Mouse (Mus musculus): ENCODE measurements around the gene Islr2. TPM values are rescaled to one million over a fixed set of nuclear protein-coding genes. Genes with fewer than 3 reads are reported as not detected.
"Not testable (repeated sequence)": the region's sequence is repeated elsewhere in the genome, so short reads cannot be mapped to it uniquely, and the experiment has no call there.

The Islr2 gene
- not detected in 2 replicates for polyA plus RNA-seq (2015; fragmentation: Nextera tagmentation; extraction: Ambion mirVana)

DNA sequence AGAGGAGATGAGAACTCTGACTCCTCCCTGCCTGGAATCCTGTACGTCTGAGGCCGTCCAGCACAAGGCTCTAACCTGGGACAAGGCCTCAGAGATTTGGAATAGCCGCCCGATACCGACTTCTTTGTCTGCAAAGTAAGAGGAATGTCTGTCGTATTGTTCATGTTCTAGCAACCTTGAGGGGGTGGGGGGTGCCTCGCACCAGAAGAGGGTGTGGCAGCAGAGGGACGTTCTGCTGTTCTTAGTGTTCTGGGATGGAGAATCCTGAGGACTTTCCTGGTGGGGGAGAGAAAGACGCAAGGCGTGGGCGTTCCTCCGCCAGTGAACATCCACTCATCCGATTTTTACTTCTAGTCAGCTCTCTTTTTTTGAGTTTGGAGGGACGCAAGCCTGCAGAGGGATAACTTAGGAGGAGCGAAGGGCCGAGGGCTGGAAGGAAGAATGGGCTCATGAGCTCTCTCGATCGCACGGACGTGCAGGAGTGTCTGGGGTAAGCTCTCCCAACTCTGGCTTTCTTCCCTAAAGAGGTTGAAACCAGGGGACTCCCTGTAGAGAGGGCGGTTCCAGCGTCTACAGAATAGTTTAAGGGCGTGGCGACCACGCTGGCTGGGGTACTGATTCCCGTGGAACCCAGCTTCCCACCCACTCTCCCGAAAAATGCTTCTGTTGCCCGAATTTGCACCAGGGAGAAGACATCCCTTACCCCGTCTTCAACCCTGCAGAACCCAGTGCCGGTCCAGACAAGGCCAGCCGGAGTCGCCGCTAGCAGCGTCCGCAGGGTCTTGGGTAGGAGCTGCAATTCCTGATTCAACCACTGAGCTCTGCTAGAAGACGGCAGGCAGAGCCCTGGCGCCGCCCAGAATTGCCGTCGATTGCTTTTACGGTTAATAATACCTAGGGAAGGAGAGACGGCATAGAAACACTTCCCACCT is at the start of gene Islr2, which contains the start of gene Islr:
Gene Islr2 (minus strand): TSS at position 804 of the 932 bp plus-strand sequence.
Gene Islr (minus strand): TSS at position 791 of the 932 bp plus-strand sequence.
- no peak within 1 kb of the TSS for H3K9ac ChIP-seq (replicated peaks)
- DNase-seq (peak; percentile 74), ATAC-seq (peak; percentile 79)
- H3K27me3 ChIP-seq (ENCODE audit: insufficient read depth, low read length) = peaks cover 63% of the 10 kb centered on the region
- H3K27ac ChIP-seq (ENCODE audit: low read depth) = no peak within 1 kb of the TSS
- no peaks in the 10 kb centered on the region for H3K36me3 ChIP-seq (replicated peaks; ENCODE audit: insufficient read depth, low read length)
- no peaks in the 10 kb centered on the region for H3K9me3 ChIP-seq (ENCODE audit: low read length)
- TF ChIP-seq CTCF (IDR thresholded peaks at IDR 0.05; ENCODE audit: low read depth) = peak; percentile 63
- TF ChIP-seq EP300 (IDR thresholded peaks at IDR 0.05; ENCODE audit: low read depth) = no peak
- 3% methylated on average over 42 of the region's 42 CpGs for WGBS (ENCODE audit: insufficient replicate concordance)
- H3K4me2 ChIP-seq (ENCODE audit: low read depth, low read length) = peak within 1 kb of the TSS; percentile 77
- no peaks in the 10 kb centered on the region; the same call in 1 of the 2 replicates for H3K4me1 ChIP-seq (ENCODE audit: insufficient read depth)
- peak within 1 kb of the TSS; percentile 52 for H3K4me3 ChIP-seq (ENCODE audit: low read depth, low read length)

DNA sequence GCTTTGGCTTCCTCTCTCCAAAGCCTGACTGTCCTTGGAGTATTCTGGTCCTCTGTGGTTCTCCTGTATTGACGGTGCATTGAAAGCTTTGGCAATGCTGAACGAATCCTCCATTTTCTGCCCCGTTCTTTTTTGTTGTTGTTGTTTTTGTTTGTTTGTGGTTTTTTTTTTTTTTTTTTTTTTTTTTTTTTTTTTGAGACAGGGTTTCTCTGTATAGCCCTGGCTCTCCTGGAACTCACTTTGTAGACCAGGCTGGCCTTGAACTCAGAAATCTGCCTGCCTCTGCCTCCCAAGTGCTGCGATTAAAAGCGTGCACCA is 49.6 kb upstream of the Islr2 start:
- not testable (repeated sequence) for H3K36me3 ChIP-seq (replicated peaks; ENCODE audit: insufficient read depth, low read length); DNase-seq; H3K9me3 ChIP-seq (ENCODE audit: low read length); ATAC-seq; H3K27me3 ChIP-seq (ENCODE audit: insufficient read depth, low read length)
- Histone ChIP-seq H3K4me1 (ENCODE audit: insufficient read depth) (peaks cover 21% of the 10 kb centered on the region), H3K4me3 (ENCODE audit: low read depth, low read length) (peak overlapping the region; percentile 66), H3K9ac (replicated peaks) (peak overlapping the region; percentile 70), H3K27ac (ENCODE audit: low read depth) (peak overlapping the region; percentile 72), H3K4me2 (ENCODE audit: low read depth, low read length) (peak overlapping the region; percentile 77)
- WGBS (ENCODE audit: insufficient replicate concordance) = 59% methylated on average over 5 of the region's 5 CpGs

DNA sequence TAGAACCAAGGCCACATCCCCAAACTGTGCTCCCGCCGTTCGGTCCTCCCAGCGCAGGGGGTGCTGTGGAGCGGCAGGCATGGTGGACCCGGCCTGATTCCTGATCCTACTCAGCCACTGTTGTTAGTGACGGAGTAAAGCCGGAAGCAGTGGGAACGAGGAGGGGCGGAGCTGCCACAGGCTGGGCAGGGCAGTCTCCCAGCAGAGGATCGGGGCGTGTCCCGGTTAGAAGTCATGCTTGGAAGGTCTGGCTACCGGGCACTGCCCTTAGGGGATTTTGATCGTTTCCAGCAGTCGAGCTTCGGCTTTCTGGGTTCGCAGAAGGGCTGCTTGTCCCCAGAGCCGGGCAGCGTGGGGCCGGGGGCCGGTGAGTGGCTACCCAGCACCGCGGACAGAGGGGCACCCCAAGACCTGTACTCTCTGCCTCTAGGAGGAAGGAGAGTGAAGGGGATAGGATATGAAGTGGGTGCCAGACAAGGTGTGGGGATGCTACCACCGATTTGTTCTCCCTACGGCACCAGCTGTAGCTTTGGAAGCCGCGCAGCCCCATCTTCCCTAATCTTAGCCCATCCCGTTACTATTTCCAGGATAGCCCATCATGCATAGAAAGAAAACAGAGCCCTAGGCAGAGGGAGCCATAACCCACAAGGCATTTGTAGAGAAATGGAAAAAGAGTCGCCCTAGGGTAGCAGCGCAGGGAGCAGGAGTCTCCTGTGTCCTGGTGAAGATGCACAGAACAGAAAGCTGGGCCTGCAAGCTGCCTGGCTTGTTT is 49.1 kb upstream of the Islr2 start, which contains the start of gene Stoml1:
Gene Stoml1 (plus strand): TSS at position 132 of the 772 bp plus-strand sequence.
- peaks cover 2% of the 10 kb centered on the region; the same call in 1 of the 2 replicates for H3K36me3 ChIP-seq (replicated peaks; ENCODE audit: insufficient read depth, low read length)
- TF ChIP-seq EP300 (IDR thresholded peaks at IDR 0.05; ENCODE audit: low read depth) = no peak
- TF ChIP-seq CTCF (IDR thresholded peaks at IDR 0.05; ENCODE audit: low read depth) = peak; percentile 98
- H3K27me3 ChIP-seq (ENCODE audit: insufficient read depth, low read length) = no peaks in the 10 kb centered on the region
- ATAC-seq (peak; percentile 97), DNase-seq (peak; percentile 96)
- peak within 1 kb of the TSS; percentile 72 for H3K27ac ChIP-seq (ENCODE audit: low read depth)
- WGBS (ENCODE audit: insufficient replicate concordance) = 1% methylated on average over 31 of the region's 31 CpGs
- H3K9me3 ChIP-seq (ENCODE audit: low read length) = no peaks in the 10 kb centered on the region
- H3K4me2 ChIP-seq (ENCODE audit: low read depth, low read length) = peak within 1 kb of the TSS; percentile 77
- peak within 1 kb of the TSS; percentile 66 for H3K4me3 ChIP-seq (ENCODE audit: low read depth, low read length)
- H3K4me1 ChIP-seq (ENCODE audit: insufficient read depth) = peaks cover 24% of the 10 kb centered on the region
- H3K9ac ChIP-seq (replicated peaks) = peak within 1 kb of the TSS; percentile 70

DNA sequence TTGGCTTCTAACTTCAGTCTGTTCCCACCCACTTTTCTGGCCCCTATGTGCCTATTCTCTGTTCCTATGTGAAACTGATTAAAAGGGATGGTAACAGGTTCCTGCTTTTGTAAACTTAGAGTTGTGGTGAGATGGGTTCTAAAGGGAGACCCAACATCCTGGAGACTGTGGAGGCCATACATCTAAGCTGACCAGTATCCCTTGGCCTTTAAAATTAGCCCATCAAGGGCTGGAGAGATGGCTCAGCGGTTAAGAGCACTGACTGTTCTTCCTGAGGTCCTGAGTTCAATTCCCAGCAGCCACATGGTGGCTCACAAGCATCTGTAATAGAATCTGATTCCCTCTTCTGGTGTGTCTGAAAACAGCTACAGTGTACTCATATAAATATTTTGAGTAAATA is 46.6 kb upstream of the Islr2 start:
- ATAC-seq; DNase-seq; H3K4me3 ChIP-seq (ENCODE audit: low read depth, low read length); H3K36me3 ChIP-seq (replicated peaks; ENCODE audit: insufficient read depth, low read length); H3K9me3 ChIP-seq (ENCODE audit: low read length); H3K27me3 ChIP-seq (ENCODE audit: insufficient read depth, low read length); H3K4me2 ChIP-seq (ENCODE audit: low read depth, low read length); H3K9ac ChIP-seq (replicated peaks): not testable (repeated sequence)
- Histone ChIP-seq H3K4me1 (ENCODE audit: insufficient read depth) (peaks cover 24% of the 10 kb centered on the region), H3K27ac (ENCODE audit: low read depth) (peak overlapping the region; percentile 20; the same call in 1 of the 2 replicates)
- 97% methylated on average over 1 of the region's 1 CpGs for WGBS (ENCODE audit: insufficient replicate concordance)

DNA sequence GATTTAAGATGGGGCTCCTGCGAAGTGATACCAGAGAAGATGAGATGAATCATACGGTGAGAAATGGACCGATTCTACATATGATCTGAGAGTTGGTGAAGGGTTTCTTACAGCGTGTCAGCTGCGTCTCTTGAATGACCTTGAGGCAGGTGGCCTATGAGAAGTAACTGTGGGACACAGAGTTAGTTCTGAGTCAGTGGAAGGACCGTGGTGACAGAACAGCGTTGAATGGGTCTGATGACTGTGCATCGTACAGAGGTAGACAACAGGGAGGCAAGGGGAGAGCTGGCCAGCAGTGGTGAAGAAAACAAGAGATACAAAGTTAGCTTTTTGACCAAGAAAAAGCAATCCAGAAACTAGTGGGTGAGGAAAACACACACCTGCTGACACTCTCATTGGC is 46.2 kb upstream of the Islr2 start:
- TF ChIP-seq CTCF (IDR thresholded peaks at IDR 0.05; ENCODE audit: low read depth) = no peak
- no peak for TF ChIP-seq EP300 (IDR thresholded peaks at IDR 0.05; ENCODE audit: low read depth)
- WGBS (ENCODE audit: insufficient replicate concordance) = 77% methylated on average over 8 of the region's 8 CpGs
- Histone ChIP-seq H3K27me3 (ENCODE audit: insufficient read depth, low read length) (no peaks in the 10 kb centered on the region), H3K4me2 (ENCODE audit: low read depth, low read length) (peak overlapping the region; percentile 84), H3K9me3 (ENCODE audit: low read length) (no peaks in the 10 kb centered on the region), H3K4me3 (ENCODE audit: low read depth, low read length) (peak overlapping the region; percentile 80), H3K4me1 (ENCODE audit: insufficient read depth) (peaks cover 21% of the 10 kb centered on the region), H3K9ac (replicated peaks) (peak overlapping the region; percentile 86), H3K27ac (ENCODE audit: low read depth) (peak overlapping the region; percentile 95), H3K36me3 (replicated peaks; ENCODE audit: insufficient read depth, low read length) (peaks cover 4% of the 10 kb centered on the region)
- DNase-seq (no peak), ATAC-seq (no peak)

DNA sequence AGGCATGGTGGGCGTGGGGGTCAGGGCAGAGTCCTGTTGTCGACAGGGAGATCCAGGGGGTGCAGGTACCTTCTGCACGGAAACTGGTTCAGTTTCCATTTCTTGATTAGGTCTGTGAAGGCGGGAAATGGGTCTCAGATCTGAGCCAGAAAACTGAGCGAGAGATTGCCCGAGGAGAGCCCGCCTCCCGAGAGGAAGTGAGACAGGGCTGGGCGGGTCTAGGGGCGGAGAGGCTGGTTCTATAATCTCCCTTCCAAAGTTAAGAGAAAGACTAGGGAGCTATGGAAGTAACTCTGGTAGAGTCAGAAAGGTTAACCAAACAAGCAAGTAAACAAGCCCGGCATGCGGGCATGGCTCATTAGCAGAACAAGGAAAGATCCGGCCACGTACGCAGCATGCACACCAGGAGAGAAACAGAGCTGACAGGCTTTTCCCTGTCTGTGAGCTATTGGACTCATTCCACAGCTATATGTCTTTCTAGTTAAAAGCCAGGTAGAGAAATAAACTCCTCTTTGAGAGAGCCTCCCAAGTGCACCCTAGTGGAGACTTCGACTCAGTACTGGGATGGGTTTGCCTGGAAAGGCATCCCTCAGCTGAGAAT is 45.6 kb upstream of the Islr2 start, which contains the start of gene Pml:
Gene Pml (minus strand): TSS at position 195 of the 601 bp plus-strand sequence.
- ATAC-seq (peak; percentile 57), DNase-seq (peak; percentile 84)
- under 1% methylated on average over 16 of the region's 16 CpGs for WGBS (ENCODE audit: insufficient replicate concordance)
- TF ChIP-seq CTCF (IDR thresholded peaks at IDR 0.05; ENCODE audit: low read depth) (peak; percentile 42), EP300 (IDR thresholded peaks at IDR 0.05; ENCODE audit: low read depth) (peak; percentile 43; the same call in 1 of the 2 replicates)
- H3K4me2 ChIP-seq (ENCODE audit: low read depth, low read length) = peak within 1 kb of the TSS; percentile 84
- peaks cover 21% of the 10 kb centered on the region for H3K4me1 ChIP-seq (ENCODE audit: insufficient read depth)
- no peaks in the 10 kb centered on the region for H3K27me3 ChIP-seq (ENCODE audit: insufficient read depth, low read length)
- H3K9me3 ChIP-seq (ENCODE audit: low read length) = no peaks in the 10 kb centered on the region
- H3K36me3 ChIP-seq (replicated peaks; ENCODE audit: insufficient read depth, low read length) = peaks cover 7% of the 10 kb centered on the region
- peak within 1 kb of the TSS; percentile 80 for H3K4me3 ChIP-seq (ENCODE audit: low read depth, low read length)
- H3K27ac ChIP-seq (ENCODE audit: low read depth) = peak within 1 kb of the TSS; percentile 95
- peak within 1 kb of the TSS; percentile 86 for H3K9ac ChIP-seq (replicated peaks)
